Mouse (Mus musculus) neural tube, embryonic 10.5 days (tissue): ENCODE results near the gene Olfr669.
"Not testable (repeated sequence)": the region's sequence is repeated elsewhere in the genome, so short reads cannot be mapped to it uniquely, and the experiment has no call there.

Experiments
- DNase-seq: peaks from one replicate; pipeline ENCODE4 v3.0.0-alpha.2; 2017; ENCODE audit warnings: low spot score; ENCODE audit errors: extremely low spot score

Gene Olfr669

DNA sequence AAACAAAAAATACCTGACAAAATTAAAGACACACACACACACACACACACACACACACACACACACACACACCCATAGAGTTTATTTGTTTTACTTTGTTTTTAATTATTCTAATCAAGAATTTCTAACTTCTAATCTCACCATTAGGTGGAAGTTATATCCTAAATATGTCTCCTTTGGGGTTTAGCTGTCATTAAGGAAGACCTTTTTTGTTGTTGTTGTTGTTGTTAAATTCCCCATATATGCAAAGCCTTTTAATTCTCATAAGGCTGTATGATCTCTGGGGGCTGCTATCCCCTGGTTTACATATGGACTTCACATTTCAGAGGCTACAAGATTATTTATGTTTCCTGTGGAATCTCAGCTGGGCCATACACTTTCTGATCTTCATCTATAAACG, at the start of gene Olfr669:
Gene Olfr669 (plus strand): TSS at position 301 of the 400 bp plus-strand sequence.
- DNase-seq, result no peak

DNA sequence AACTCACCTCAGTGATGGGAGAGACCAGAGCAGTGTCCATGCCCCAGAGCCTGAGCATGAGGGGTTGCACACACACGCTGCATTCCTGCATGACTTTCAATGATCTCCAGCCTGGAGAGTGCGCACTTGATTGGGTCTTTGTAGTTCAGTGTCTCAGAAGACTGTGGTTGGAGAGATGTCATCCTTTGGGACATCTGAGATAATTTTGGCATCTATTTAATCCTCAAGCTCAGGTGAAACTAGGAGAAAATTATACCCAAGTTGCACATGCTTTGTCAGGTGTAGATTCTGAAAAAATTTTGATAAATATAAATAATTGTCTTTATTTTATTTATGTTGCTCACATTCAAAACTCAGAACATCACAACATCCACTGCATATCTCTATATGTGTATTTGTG, 38.2 kb upstream of the Olfr669 start, which contains the start of gene Olfr666:
Gene Olfr666 (minus strand): TSS at position 101 of the 400 bp plus-strand sequence.
- no peak for DNase-seq

DNA sequence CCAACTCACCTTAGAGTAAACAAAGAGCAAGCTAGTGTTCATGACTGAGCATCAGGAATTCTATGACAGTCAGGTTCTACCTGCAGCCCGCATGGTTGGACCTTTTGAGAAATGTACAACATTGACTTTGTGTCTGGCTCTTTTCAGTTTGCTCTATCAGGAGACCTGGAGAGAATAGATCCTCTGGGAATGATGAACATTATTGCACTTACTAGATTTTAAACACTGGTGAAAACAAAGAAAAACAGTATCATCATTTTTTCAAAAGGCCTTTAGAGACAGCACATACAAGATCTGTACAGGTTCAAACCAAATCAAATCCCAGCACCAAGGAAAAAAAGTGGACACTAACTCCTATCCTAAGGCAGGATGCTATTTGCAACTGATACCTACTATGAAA, 12.7 kb upstream of the Olfr669 start, which contains the start of gene Olfr667:
Gene Olfr667 (minus strand): TSS at position 101 of the 400 bp plus-strand sequence.
- no peak for DNase-seq

DNA sequence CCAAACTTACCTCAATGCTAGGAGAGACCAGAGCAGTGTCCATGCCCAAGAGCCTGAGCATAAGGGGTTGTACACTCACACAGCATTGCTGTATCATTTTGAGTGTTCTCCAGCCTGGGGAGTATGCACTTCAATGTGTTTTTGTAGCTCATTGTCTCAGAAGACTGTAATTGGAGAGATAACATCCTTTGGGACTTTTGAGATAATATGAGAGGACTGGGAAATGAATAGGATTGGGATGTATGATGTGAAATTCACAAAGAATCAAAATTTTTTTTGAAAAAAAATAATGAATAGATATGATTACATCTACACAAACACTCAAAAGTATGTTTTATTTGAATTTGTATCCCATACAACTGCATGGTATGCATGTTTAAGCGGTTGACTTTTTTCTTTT, 6.1 kb upstream of the Olfr669 start, which contains the start of gene Olfr668:
Gene Olfr668 (minus strand): TSS at position 101 of the 400 bp plus-strand sequence.
- DNase-seq, result no peak

DNA sequence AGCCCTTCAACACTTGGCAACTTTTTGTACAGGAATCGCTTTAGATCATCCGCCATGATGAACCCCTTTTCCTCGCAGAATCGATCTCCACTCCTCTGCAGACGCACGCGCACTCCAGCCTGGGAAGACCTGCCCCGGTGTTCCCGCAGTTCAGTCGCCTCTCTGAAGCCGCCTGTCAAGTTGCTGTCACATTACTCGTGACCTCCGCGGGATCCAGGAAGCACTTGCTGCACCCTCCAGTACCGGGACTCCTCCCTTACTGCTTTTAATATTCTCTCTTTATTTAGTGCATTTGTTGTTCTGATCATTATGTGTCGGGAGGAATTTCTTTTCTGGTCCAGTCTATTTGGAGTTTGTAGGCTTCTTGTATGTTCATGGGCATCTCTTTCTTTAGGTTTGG, 16.2 kb downstream of the Olfr669 start:
- DNase-seq, result not testable (repeated sequence)

DNA sequence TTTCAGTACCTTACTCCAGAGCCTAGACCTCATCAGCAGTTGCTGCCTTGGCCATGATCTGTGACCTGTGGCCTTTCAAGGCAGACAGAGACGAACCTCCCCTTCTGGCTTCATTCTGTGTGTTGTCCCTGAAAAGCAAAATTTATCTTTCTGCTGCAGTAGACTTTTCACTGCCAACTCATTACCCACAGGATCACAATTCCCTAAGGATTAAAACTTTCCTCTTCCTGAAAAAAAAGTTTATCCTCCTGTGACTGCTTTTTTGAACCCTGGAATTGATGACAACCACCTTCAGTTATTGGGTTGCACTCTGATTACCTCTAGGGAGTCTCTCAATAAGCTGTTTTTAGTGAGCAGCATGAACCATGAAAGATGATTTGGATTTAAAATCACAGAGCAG, 28.5 kb downstream of the Olfr669 start, which contains the start of gene Olfr670:
Gene Olfr670 (minus strand): TSS at position 101 of the 400 bp plus-strand sequence.
- DNase-seq, result no peak

DNA sequence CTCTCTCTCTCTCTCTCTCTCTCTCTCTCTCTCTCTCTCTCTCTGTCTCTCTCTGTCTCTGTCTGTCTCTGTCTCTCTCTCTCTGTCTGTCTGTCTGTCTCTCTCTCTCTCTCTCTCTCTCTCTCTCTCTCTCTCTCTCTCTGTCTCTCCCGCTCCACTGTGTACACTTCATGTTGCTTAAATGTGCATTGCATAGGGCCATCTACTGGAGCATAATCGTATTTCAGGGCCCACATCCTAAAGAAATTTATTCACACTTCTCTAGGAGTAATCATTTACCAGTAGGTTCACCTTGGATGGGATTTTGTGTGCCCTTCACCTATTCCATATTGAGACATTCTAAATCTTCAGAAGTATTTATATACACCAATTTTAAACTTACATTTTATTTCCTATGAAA, 38.5 kb downstream of the Olfr669 start:
- DNase-seq, result not testable (repeated sequence)

DNA sequence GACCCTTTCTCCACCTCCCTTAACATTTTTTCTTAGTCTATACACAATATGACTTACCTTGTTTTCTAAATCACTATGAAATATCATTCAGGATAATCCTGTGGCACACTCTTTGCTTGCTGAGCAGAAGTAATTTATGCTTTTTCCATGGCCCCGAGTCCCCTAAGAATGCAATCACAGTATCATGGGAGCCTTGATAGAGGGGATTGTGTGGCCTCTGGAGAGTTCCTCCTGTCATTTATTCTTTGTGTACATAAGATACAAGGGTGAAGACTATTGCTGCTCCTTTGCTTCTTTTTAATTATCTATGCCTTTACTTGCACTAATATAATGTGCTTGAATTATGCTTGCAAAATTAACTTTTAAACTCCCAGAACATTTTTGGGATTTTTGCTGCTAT, 45.0 kb downstream of the Olfr669 start, which contains the start of gene Olfr671:
Gene Olfr671 (minus strand): TSS at position 101 of the 400 bp plus-strand sequence.
- no peak for DNase-seq
